Mouse (Mus musculus) olfactory bulb, adult 2 months (tissue): Measurements from ENCODE around the gene Wnt7b.

ENCODE experiments used
- CTCF ChIP-seq: fragments of 200-500 bp; IDR thresholded peaks from 2 replicates; pipeline ENCODE4 v1.5.1; 2012; ENCODE audit warnings: low read depth, mild to moderate bottlenecking, low read length, moderate library complexity; ENCODE audit not compliant: insufficient read depth
- POLR2A ChIP-seq: fragments of 200-500 bp; IDR thresholded peaks from 2 replicates; pipeline ENCODE4 v1.6.1; 2012; ENCODE audit warnings: mild to moderate bottlenecking, low read depth, low read length, moderate library complexity; ENCODE audit not compliant: insufficient read depth

- TF ChIP-seq POLR2A = no peak
- TF ChIP-seq CTCF = no peak
Observed at GRCm38 (mm10) chr15:85576110-85576509, 6.2 kb downstream of the Wnt7b start.
